Mouse (Mus musculus): ENCODE measurements around the gene Capns1.
"Not testable (repeated sequence)": the region's sequence is repeated elsewhere in the genome, so short reads cannot be mapped to it uniquely, and the experiment has no call there.

Capns1 gene

DNA sequence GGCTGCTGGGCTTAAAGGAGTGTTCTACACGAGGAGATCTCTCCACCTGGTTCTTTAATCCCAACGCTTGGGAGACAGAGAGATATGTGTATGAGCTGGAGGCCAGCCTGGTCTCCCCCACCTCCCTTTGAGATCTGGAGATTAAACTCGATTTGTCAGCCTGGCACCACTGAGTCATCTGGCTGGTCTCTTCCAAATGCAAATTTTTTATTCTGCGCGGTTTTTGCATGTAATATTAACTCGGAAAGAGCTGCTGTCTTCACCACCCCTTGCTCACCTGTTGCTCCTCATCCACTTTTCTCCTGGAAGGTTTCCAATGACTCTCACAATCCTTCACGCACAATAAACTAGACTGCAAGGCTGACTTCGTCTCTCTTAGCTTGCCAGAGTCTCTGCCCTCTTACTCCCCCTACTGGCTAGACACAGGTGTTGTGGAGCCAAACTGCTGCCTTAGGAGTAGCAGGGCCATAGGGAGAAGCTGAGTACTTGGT is at the start of gene Capns1:
Gene Capns1, minus strand, starts transcription at position 331 of the 491 bp plus-strand sequence.
- in situ Hi-C loops (cut with MboI, MseI), result no loop called here

DNA sequence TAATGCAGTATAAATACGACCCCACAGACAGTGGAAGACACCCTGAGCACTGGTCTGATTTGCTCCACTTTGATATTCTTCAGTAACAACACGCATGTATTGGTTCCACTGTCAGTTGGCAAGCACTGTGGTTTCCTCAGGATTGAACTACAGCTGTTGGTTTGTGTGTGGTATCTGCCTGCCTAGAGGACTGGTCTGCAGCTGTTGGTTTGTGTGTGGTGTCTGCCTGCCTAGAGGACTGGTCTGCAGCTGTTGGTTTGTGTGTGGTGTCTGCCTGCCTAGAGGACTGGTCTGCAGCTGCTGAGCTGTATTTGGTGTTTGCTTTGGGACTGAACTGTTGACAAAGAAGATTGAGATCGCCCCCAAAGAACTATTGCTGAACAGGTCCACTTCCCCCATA is 38.8 kb upstream of the Capns1 start:
- in situ Hi-C loops (cut with MboI, MseI), result not testable (repeated sequence)

DNA sequence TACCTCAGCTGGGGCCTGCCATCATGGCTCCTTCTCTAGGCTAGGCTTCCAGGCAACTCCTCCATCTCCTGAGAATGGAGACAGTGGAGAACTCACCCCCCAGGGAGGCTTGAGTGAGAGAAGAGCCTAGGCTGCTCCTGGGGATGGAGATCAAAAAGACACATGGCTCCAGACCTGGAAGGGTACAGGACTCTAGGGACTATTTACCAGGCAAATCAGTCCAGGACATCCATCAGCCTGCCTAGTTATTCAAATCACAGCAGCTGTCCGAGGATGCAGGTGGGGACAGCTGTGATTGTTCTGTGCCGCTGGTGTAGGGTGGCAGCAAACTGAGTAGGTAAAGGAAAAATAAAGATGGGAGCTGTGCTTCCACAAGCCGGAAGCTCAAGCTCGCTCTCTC is 37.0 kb upstream of the Capns1 start, which contains the start of gene Ovol3:
Gene Ovol3, minus strand, starts transcription at position 101 of the 400 bp plus-strand sequence.
- in situ Hi-C loops (cut with MboI, MseI), result no loop called here

DNA sequence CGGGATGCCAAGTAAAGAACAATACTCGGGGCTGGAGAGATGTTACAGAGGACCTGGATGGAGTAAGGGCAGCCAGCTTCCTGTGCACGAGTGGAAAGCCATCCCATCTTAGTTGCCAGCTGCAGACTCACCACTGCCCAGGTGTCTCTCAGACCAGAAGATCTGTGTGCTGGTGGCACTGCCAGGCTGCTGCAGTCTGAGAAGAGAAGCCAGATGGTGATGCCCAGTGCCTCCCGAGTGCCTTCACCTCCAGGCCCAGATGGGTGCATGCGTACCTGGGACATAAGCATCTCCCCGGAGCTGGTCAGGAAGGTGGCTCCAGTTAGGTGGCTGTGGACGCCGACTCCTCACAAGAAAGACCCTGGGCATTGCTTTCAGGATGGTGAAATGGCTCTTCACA is 36.5 kb upstream of the Capns1 start:
- in situ Hi-C loops (cut with MboI, MseI), result no loop called here

DNA sequence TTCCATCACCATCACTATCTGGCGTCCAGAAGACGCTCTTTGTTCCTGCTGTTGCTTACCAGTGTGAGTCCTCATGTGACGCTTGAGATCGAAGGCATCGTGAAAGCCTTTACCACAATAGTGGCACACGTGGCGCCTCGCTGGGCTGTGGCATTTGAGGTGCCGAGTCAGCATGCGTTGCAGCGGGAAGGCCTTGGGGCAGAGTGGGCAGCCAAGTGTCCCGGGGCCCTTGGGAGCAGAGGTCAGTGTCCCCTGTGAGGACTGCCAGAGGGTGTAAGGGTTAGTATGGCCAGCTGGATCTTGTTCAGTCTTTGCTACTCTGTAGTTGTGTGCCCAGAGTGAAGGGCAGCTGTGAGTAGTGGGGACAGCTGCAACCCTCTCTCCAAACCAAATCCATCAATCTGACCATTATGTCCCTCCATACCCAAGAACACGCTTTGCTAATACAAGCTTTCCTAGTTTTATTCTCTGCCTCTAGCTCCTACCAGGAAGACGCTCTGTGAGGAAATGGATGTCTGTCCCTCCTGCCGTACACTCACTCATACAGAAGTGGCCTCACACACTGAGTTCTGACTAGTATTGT is 35.8 kb upstream of the Capns1 start:
- in situ Hi-C loops (cut with MboI, MseI), result no loop called here

DNA sequence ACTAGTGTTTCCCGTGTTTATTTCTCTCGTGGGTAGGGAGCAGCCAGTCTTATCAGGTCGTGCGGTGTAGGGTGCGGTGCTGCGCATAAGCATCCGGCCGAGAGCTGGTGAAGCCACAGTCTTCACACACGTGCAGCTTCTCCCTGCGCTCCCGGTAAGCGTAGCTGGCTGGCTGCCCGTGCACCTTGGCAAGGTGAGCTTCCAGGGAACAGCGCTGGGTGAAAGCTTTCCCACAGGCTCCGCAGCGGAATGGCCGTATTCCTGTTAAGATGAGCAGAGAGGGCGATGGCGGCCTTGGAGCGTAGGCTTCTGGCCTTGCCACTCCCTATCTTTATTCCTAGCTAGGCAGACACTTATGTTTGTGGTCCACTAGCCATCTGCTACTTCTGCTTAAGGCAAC is 34.8 kb upstream of the Capns1 start:
- in situ Hi-C loops (cut with MboI, MseI), result no loop called here

DNA sequence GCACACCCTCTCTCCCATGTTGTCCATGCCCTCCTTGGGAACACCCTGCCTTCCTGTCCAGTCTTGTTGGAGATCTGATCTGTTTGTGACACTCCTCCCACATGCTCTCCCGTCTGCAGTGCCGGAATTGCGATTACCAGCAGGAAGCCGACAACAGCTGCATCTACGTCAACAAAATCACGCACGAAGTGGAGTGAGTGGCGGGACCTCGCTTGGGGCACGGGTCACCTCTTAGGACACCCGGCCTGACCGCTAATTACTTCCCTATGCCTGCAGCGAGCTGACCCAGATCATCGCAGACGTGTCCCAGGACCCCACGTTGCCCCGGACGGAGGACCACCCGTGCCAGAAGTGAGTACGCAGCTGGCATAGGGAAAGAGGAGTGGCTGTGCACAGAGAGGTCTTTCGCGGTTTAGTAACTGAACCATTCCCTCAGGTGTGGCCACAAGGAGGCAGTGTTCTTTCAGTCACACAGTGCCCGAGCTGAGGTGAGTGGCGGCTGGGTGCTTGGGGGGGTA is 34.1 kb upstream of the Capns1 start:
- in situ Hi-C loops (cut with MboI, MseI), result no loop called here

DNA sequence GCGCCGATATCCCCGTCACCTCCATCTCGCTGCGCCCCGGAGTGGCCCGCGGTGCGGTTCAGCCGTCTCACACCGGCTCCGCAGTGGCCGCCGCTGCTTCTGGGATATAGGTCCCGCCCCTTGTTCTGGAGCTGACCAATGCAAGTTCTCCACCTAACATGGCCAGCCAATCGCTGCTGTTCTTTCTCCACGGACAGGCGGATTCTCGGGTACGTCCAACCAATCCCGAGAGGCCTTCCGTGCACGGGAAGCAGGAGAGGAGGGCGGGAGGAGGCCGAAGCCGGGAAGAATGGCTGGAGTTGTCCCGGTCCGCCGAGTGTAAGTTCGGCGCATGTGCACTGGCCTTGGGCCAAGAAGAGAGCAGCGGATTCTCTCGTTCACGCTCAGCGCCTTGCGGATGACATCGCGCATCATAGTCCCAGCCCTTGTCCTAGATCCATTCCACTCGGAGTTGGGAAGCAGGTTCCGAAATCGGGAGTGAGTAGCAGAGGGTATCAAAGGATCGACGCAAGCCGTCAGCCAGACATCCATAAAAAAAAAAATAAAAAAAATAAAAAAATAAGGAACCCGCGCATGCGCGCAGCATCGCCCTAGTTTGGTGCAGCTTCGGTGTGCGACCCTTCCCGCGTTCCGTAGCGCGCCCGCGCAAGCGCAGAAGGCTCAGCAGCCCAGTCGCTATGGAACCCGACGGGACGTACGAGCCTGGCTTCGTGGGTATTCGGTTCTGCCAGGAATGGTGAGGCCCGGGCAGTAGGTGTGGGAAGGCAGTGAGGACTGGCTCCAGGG is 33.3 kb upstream of the Capns1 start, which contains the start of the genes Polr2i and Tbcb:
Gene Polr2i, plus strand, starts transcription at position 280 of the 786 bp plus-strand sequence.
Gene Tbcb, minus strand, starts transcription at position 604 of the 786 bp plus-strand sequence.
- in situ Hi-C loops (cut with MboI, MseI), result no loop called here

DNA sequence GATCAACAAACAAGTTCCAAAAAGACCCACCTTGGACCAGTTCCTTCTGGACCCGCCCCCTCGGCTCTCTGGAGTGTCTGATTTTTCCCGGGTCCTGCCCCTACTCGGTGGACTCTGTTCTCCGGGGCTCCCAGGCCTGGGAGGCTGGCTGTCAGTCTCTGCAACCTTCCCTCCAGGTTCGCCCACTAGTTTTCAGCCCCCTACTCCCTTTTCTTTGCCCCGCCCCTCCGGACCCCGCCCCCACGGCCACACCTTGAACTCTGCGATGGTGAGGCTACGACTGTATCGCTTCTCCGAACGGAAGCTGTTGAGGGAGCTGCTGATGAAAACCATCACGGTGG is 32.7 kb upstream of the Capns1 start:
- in situ Hi-C loops (cut with MboI, MseI), result no loop called here

DNA sequence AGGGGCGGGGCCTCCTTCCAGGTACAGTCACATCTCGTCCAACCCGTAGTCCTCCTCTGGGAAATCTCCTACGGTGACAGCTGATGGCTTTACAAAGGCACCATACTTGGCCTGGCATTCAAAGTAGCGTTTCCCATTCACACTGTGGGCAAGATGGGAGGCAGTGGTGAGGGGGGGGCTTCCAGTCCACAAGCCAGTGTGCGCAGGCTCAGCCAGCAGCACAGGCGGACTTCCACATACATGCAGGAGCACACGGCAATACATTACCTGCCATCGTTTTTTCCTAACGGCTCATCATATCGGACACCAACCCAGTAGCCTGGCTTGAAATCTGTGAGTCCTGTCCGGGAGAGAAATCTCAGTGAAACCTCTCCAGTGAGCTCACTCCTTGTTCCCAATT is 25.6 kb upstream of the Capns1 start:
- in situ Hi-C loops (cut with MboI, MseI), result no loop called here

DNA sequence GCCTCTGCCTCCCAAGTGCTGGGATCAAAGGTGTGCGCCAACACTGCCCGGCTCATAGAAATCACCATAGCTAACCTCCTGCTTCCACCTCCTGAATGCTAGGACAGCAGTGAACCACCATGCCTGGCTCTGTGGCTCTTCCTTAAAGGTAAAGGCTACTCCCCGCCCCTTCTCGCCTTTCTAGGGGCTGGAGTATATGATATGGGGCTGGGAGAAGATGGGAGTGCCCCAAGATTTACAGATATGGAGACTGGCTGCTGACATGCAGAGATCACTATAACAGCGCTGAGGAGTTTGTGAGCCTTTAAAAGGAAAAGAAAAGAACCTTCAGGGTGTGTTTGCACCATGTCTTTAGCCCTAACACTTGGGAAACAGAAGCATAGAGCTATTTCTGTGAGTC is 23.6 kb upstream of the Capns1 start:
- in situ Hi-C loops (cut with MboI, MseI), result no loop called here

DNA sequence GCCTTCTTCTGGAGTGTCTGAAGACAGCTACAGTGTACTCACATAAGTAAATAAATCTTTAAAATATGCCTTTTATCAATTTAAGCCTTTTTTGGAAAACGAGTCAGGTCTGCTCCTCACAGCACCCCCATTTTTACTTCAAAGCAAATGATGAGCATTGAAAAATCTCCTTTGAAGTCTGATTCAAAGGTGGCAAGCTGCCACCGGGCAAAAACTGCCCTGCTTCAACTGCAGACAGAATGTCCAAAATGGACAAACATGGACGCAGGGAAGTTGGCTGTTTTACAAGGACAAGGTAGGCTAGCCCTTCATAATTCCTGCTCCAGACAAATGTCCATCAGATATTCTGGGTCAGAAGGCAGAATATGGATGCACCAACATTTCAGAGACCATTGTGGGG is 22.8 kb upstream of the Capns1 start:
- in situ Hi-C loops (cut with MboI, MseI), result no loop called here

DNA sequence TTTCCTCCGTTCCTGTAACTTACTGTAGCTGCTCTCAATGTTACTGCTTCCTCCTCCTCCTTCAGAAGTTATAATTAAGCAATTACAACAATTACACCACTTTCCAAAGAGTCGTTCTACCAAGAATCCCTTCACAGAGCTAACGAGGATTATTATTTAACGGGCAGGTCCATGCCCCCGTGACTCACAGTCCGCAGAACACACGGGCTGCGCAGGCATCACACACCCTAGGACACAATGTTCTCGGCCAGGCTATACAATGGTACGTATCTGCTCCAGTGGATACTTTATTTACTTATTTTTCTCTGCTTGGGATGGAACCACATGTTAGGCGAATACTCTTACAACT is 21.4 kb upstream of the Capns1 start:
- in situ Hi-C loops (cut with MboI, MseI), result no loop called here

DNA sequence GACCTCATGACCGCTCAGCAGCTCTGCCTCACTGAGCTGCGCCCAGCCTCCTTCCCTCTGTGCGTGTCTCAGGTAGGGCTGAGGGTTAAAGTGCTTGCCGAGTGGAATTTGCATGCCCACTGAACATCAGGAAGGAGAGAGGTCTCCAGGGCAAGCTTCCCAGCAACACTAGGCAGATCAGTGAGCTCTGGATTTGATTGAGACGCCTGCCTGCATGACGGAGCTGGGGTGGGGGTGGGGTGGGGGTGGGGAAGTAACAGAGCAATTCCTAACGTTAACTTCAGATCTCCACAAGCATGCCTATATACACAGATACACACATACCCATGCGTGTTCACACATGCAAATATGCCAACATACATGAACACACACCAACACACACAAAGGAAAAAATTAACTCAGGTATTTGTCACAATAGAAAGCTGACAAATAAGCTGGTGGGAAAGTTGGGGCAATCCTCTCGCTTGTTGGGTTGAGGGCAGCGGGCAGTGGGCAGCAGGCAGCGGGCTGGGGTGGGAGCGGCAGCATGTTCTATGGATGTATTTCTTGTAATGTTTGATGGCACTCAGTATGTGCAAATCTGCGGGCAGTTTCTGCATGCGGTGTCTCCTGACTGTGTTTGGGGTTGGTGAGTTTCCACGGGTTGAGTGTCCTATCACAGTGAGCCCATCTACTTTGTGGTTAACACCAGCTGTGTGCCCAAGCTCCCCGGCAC is 20.8 kb upstream of the Capns1 start:
- in situ Hi-C loops (cut with MboI, MseI), result no loop called here

DNA sequence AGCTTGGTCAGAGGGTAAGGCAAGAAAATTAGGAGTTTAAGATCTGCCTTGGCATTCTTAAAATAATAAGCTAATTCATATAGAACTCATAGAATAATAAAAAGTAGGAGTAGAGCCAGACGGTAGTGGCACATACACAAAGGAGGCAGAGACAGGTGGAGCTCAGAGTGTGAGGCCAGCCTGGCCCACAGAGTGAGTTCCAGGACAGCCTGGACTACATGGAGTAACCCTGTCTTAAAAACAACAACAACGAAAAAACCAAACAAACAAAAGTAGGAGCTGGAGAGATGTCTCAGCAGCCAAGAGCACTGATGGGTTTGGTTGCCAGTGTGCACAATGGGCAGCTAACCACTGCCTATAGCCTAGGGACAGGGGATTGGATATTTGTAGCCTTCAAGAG is 18.7 kb upstream of the Capns1 start:
- in situ Hi-C loops (cut with MboI, MseI), result no loop called here

DNA sequence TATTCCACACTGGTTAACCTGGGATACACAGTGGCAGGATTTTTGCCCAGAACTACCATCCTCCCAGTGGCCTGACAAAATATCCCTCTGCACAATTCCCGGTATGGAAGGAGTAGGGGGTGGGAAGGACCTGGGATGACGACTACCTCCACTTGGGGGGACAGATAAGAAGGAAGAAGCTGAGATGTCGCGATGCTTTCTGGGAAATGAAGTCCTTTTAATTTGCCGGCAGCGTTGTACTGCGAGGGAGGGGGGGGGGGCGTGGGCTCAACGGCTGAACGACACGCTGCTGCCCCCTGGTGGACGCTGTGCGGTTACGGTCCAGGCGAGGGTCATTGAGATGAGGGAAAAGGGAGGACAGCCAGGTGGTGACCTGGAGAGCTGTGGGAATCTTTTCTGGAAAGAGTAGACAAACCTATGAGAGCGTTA is 18.1 kb upstream of the Capns1 start:
- in situ Hi-C loops (cut with MboI, MseI), result no loop called here

DNA sequence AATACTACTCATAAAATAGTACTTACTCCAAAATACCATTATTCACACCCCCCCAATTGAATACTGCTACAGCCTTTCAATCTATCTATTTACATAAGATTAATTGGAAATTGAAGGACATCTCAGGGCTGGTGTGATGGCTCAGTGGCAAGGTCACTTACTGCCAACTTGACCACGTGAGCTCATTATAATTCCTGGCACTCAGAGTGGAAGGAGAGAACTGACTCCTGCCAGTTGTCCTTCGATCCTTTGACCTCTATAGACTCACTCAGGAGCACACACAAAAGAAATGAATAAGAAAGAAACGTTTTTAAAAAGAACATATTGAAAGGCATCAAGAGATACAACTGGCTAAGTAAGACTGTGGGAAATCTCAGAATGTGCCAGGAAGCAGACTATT is 17.3 kb upstream of the Capns1 start:
- in situ Hi-C loops (cut with MboI, MseI), result no loop called here

DNA sequence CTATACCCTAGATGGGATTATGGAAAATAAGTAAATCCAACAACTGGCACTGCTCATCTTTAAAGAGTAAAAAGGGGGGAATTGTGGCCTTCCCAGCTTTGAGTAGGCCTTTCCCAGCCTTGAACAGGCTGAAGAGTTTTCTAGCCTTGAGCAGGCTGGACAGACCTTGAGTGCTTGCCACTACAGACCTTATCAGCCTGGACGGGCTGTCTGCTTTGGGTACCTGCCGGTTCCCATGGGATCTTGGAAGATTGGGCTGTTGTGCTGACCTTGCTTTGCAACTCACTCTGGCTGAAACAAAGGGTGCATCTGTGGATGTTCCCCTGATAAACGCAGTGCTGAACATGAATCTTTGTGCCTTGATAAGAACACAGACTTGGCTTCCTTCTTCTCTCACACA is 15.3 kb upstream of the Capns1 start:
- in situ Hi-C loops (cut with MboI, MseI), result loop anchor here (5.0 kb wide), 1 partner anchor 37 kb away; no protein-coding TSS in a partner anchor

DNA sequence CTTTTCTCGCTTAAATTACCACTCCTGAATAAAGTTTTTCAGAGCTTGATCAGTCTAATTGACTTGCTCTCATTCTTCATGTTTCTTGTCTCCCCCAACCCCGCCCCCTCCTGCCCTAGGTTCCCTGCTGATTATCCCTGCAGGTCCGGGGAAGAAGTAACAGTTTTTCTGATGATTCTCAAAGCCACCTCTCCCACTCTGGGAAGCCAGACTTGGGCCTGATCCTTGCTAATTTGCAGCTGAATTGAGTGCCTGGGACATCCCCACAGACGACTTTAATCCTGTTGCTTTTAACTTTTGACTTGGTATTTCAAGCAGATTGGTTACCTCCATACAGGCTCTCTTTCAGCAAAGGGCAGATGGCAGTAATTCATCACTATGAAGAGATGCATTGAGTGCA is 12.4 kb upstream of the Capns1 start:
- in situ Hi-C loops (cut with MboI, MseI), result loop anchor here (5.0 kb wide), 1 partner anchor 34 kb away; no protein-coding TSS in a partner anchor

DNA sequence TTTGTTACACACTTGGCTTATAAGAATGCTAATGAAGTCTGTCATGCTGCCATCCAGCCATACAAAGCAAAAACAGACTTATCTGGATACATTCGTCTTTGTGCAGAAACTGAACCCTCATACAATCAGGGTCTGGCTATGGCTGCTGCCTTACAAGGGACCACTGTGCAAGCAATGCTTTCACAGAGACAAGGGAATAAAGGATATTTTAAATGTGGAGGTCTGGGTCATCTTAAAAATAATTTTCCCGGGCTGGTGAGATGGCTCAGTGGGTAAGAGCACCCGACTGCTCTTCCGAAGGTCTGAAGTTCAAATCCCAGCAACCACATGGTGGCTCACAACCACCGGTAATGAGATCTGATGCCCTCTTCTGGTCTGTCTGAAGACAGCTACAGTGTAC is 7.8 kb upstream of the Capns1 start:
- in situ Hi-C loops (cut with MboI, MseI), result not testable (repeated sequence)

DNA sequence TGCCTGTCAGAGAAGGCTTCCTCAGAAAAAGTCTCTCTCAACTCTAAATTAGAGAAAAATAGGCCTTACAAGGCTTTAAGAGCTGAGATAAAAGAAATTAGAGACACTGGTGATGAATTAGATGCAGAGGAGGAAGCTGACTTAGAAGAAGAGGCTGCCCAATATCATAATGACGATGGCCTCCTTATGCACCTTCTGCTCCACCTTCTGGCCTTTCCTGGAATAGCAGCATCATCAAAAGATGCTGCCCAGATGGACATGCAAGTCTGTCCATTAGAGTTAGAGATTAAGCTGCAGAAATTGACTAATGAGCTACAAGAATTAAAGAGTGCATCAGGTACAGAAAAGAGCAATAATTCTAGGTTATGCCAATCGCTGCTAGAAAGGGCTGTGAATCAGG is 6.8 kb upstream of the Capns1 start:
- in situ Hi-C loops (cut with MboI, MseI), result no loop called here

DNA sequence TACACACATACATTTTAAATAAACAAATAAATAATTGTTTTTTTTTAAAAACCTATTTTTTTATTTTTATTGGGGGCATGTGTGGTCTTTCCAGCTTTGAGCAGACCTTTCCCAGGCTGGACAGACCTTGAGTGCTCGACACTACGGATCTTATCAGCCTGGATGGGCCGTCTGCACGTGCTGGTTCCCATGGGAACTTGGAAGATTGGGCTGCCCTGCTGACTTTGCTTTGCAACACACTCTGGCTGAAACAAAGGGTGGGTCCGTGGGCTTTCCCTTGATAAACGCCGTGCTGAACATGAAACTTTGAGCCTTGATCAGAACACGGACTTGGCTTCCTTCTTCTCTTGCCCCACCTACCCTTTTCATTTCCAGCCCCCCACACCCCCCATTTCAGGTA is 5.8 kb upstream of the Capns1 start:
- in situ Hi-C loops (cut with MboI, MseI), result no loop called here

Measured in T-helper 2 cell (primary cell).